Comparison of ENCODE assay signal across 25 mouse cellular contexts in genomic region chr1:37742126-37742525, GRCm38 (mm10). TPM values are rescaled to one million over a fixed set of nuclear protein-coding genes. Genes with fewer than 3 reads are reported as not detected.
A peak's percentile ranks its signal among the peaks of the same experiment; 100 is the strongest.
DNase-seq lines count a peak whose midpoint lies in the region; ATAC-seq and TF ChIP-seq lines count a peak whose summit lies in the region.
"Had no signal": no experiment of that assay in that cellular context is flagged by ENCODE, and none has a peak within 500 bp of the region (broad histone marks: within the 10 kb centered on the region; RNA-seq: fewer than 3 reads in every experiment).

No protein-coding gene starts in this region.

- DNase-seq in forebrain, embryonic 11.5 days (ENCODE audit: low spot score) = no peak
- peak; percentile 18 for DNase-seq in hindbrain, embryonic 11.5 days (ENCODE audit: low spot score)
- peak; percentile 58 for DNase-seq in brain, embryonic 14.5 days (ENCODE audit: low read depth)
- peak; percentile 40 for DNase-seq in hindbrain, postnatal 0 days (ENCODE audit: low spot score)
- DNase-seq: adrenal gland, adult 8-10 months; cerebellum, adult 11 months; cerebellum, adult 9-11 months; heart, postnatal 14 days; kidney, adult 9 months; kidney, postnatal 10 days; right cerebral cortex, postnatal 14 days; thymus, postnatal 4 days had no signal

- WGBS in forebrain, embryonic 13.5 days = 76% methylated on average over 11 of the region's 11 CpGs
- WGBS in forebrain, embryonic 11.5 days = 90% methylated on average over 11 of the region's 11 CpGs
- whole genome bisulfite sequencing in hindbrain, embryonic 11.5 days = 86% methylated on average over 11 of the region's 11 CpGs
- WGBS in hindbrain, embryonic 16.5 days = 53% methylated on average over 11 of the region's 11 CpGs
- WGBS in hindbrain, postnatal 0 days = 50% methylated on average over 11 of the region's 11 CpGs

- no peak for TF ChIP-seq CTCF in brain, embryonic 14.5 days (IDR thresholded peaks at IDR 0.05; ENCODE audit: borderline replicate concordance, extremely low read depth, insufficient read depth, insufficient read length)
- TF ChIP-seq CTCF in hindbrain, postnatal 0 days (IDR thresholded peaks at IDR 0.05; ENCODE audit: low read depth) = no peak

- no peaks in the 10 kb centered on the region for H3K9me3 ChIP-seq in forebrain, embryonic 13.5 days (replicated peaks)
- H3K9me3 ChIP-seq in forebrain, embryonic 11.5 days (ENCODE audit: control insufficient read depth, low read length) = no peaks in the 10 kb centered on the region
- H3K9me3 ChIP-seq in hindbrain, embryonic 11.5 days (ENCODE audit: control insufficient read depth, low read length) = no peaks in the 10 kb centered on the region
- no peaks in the 10 kb centered on the region for H3K9me3 ChIP-seq in hindbrain, embryonic 16.5 days (ENCODE audit: control insufficient read depth, low read length)
- H3K9me3 ChIP-seq in hindbrain, postnatal 0 days (ENCODE audit: low read length) = no peaks in the 10 kb centered on the region
- H3K9me3 ChIP-seq: forebrain, embryonic 15.5 days; G1E; liver, embryonic 15.5 days; lung, embryonic 15.5 days had no signal

- H3K4me2 ChIP-seq in forebrain, embryonic 13.5 days = no peak overlapping the region
- H3K4me2 ChIP-seq in forebrain, embryonic 11.5 days (ENCODE audit: low read depth, low read length, severe bottlenecking) = no peak overlapping the region
- H3K4me2 ChIP-seq in hindbrain, embryonic 11.5 days (replicated peaks; ENCODE audit: low read depth, low read length) = no peak overlapping the region
- no peak overlapping the region for H3K4me2 ChIP-seq in hindbrain, embryonic 16.5 days (ENCODE audit: low read length)
- H3K4me2 ChIP-seq in hindbrain, postnatal 0 days (ENCODE audit: low read depth, low read length) = no peak overlapping the region
- H3K4me2 ChIP-seq: limb, embryonic 12.5 days; liver, embryonic 15.5 days; lung, embryonic 15.5 days had no signal

- H3K4me3 ChIP-seq in forebrain, embryonic 13.5 days = no peak overlapping the region
- H3K4me3 ChIP-seq in forebrain, embryonic 11.5 days (ENCODE audit: low read depth, low read length) = no peak overlapping the region
- no peak overlapping the region for H3K4me3 ChIP-seq in hindbrain, embryonic 11.5 days (ENCODE audit: low read depth, low read length)
- H3K4me3 ChIP-seq in hindbrain, embryonic 16.5 days (ENCODE audit: low read length) = no peak overlapping the region
- no peak overlapping the region for H3K4me3 ChIP-seq in hindbrain, postnatal 0 days (ENCODE audit: low read length)
- H3K4me3 ChIP-seq: erythroblast, embryonic 14.5 days; forebrain, embryonic 15.5 days; left cerebral cortex, adult 2 months; limb, embryonic 12.5 days; liver, embryonic 15.5 days; lung, embryonic 15.5 days; midbrain, embryonic 12.5 days had no signal

- H3K9ac ChIP-seq in forebrain, embryonic 13.5 days = no peak overlapping the region
- H3K9ac ChIP-seq in forebrain, embryonic 11.5 days (ENCODE audit: low read length) = no peak overlapping the region
- no peak overlapping the region for H3K9ac ChIP-seq in hindbrain, embryonic 11.5 days (ENCODE audit: low read depth, low read length)
- no peak overlapping the region for H3K9ac ChIP-seq in hindbrain, embryonic 16.5 days (ENCODE audit: low read depth, low read length)
- no peak overlapping the region for H3K9ac ChIP-seq in hindbrain, postnatal 0 days (replicated peaks; ENCODE audit: low read length)
- H3K9ac ChIP-seq: forebrain, embryonic 15.5 days; limb, embryonic 12.5 days; liver, embryonic 15.5 days; lung, embryonic 15.5 days; midbrain, embryonic 12.5 days had no signal

- no peaks in the 10 kb centered on the region for H3K36me3 ChIP-seq in forebrain, embryonic 13.5 days (ENCODE audit: poor library complexity, severe bottlenecking)
- no peaks in the 10 kb centered on the region for H3K36me3 ChIP-seq in forebrain, embryonic 11.5 days (ENCODE audit: control insufficient read depth, insufficient read depth, low read length)
- H3K36me3 ChIP-seq in hindbrain, embryonic 11.5 days (ENCODE audit: control insufficient read depth, insufficient read depth, low read length) = no peaks in the 10 kb centered on the region
- H3K36me3 ChIP-seq in hindbrain, embryonic 16.5 days (ENCODE audit: control insufficient read depth, insufficient read depth, low read length) = no peaks in the 10 kb centered on the region
- H3K36me3 ChIP-seq in hindbrain, postnatal 0 days (ENCODE audit: insufficient read depth, low read length) = no peaks in the 10 kb centered on the region
- H3K36me3 ChIP-seq: forebrain, embryonic 15.5 days; G1E; limb, embryonic 12.5 days; liver, embryonic 15.5 days; lung, embryonic 15.5 days; midbrain, embryonic 12.5 days had no signal

- TF ChIP-seq POLR2A in brain, embryonic 14.5 days (IDR thresholded peaks at IDR 0.05; ENCODE audit: borderline replicate concordance, extremely low read depth, insufficient read depth, insufficient read length, poor library complexity, severe bottlenecking) = no peak

- ATAC-seq in forebrain, embryonic 13.5 days = 0 out of 2 replicates have a peak, but pooled peaks have one; percentile 16
- ATAC-seq in forebrain, embryonic 11.5 days (replicated peaks; ENCODE audit: low FRiP score) = no peak
- no peak for ATAC-seq in hindbrain, embryonic 11.5 days (ENCODE audit: low FRiP score)
- no peak for ATAC-seq in hindbrain, embryonic 16.5 days
- no peak for ATAC-seq in hindbrain, postnatal 0 days
- ATAC-seq in megakaryocyte progenitor cell, adult 5-6 weeks (replicated peaks; ENCODE audit: poor library complexity) = no peak
- ATAC-seq: intestine, embryonic 16.5 days had no signal

- H3K27ac ChIP-seq in forebrain, embryonic 13.5 days = no peak overlapping the region
- H3K27ac ChIP-seq in forebrain, embryonic 11.5 days (ENCODE audit: low read depth, low read length) = no peak overlapping the region
- no peak overlapping the region for H3K27ac ChIP-seq in hindbrain, embryonic 11.5 days (ENCODE audit: low read depth, low read length)
- no peak overlapping the region for H3K27ac ChIP-seq in hindbrain, embryonic 16.5 days (ENCODE audit: low read depth, low read length)
- no peak overlapping the region for H3K27ac ChIP-seq in hindbrain, postnatal 0 days
- H3K27ac ChIP-seq: left cerebral cortex, adult 2 months; limb, embryonic 12.5 days; liver, embryonic 15.5 days; lung, embryonic 15.5 days; midbrain, embryonic 12.5 days had no signal

- no peaks in the 10 kb centered on the region; the same call in 1 of the 2 replicates for H3K4me1 ChIP-seq in forebrain, embryonic 13.5 days
- no peaks in the 10 kb centered on the region for H3K4me1 ChIP-seq in forebrain, embryonic 11.5 days (replicated peaks; ENCODE audit: control insufficient read depth, insufficient read depth, low read length)
- H3K4me1 ChIP-seq in hindbrain, embryonic 11.5 days (replicated peaks; ENCODE audit: control insufficient read depth, insufficient read depth, low read length) = no peaks in the 10 kb centered on the region
- H3K4me1 ChIP-seq in hindbrain, embryonic 16.5 days (ENCODE audit: control insufficient read depth, insufficient read depth, low read depth, low read length) = peaks cover 5% of the 10 kb centered on the region; the same call in 1 of the 2 replicates
- no peaks in the 10 kb centered on the region for H3K4me1 ChIP-seq in hindbrain, postnatal 0 days (ENCODE audit: insufficient read depth, low read length)
- H3K4me1 ChIP-seq: limb, embryonic 12.5 days; liver, embryonic 15.5 days; lung, embryonic 15.5 days had no signal

- H3K27me3 ChIP-seq in forebrain, embryonic 13.5 days = no peaks in the 10 kb centered on the region
- H3K27me3 ChIP-seq in forebrain, embryonic 11.5 days (ENCODE audit: control insufficient read depth, insufficient read depth, low read length) = no peaks in the 10 kb centered on the region
- no peaks in the 10 kb centered on the region for H3K27me3 ChIP-seq in hindbrain, embryonic 11.5 days (ENCODE audit: control insufficient read depth, insufficient read depth, low read length)
- no peaks in the 10 kb centered on the region for H3K27me3 ChIP-seq in hindbrain, embryonic 16.5 days (replicated peaks; ENCODE audit: control insufficient read depth, insufficient read depth, low read length)
- H3K27me3 ChIP-seq in hindbrain, postnatal 0 days (ENCODE audit: insufficient read depth, low read length) = no peaks in the 10 kb centered on the region
- H3K27me3 ChIP-seq: forebrain, embryonic 15.5 days; limb, embryonic 12.5 days; liver, embryonic 15.5 days; lung, embryonic 15.5 days; midbrain, embryonic 12.5 days had no signal

RNA-seq across cellular contexts. Expression of gene 2010300C02Rik, which starts 22.2 kb away (rescaled TPM):
- polyA plus RNA-seq in forebrain, embryonic 13.5 days (2015; fragmentation: Nextera tagmentation; extraction: Ambion mirVana) = 0.62 and 1.4 TPM in 2 replicates
- 0.68 and 0.86 TPM in 2 replicates for polyA plus RNA-seq in forebrain, embryonic 11.5 days (2014; fragmentation: Nextera tagmentation; extraction: Ambion mirVana)
- polyA plus RNA-seq in hindbrain, embryonic 11.5 days (2014; fragmentation: Nextera tagmentation; extraction: Ambion mirVana) = 0.66 and 0.84 TPM in 2 replicates
- polyA plus RNA-seq in hindbrain, embryonic 16.5 days (2015; fragmentation: Nextera tagmentation; extraction: Ambion mirVana) = 3.1 and 3.2 TPM in 2 replicates
- 1.9 and 2.8 TPM in 2 replicates for polyA plus RNA-seq in brain, embryonic 14.5 days (2012; rRNA removed)
- total RNA-seq in hindbrain, postnatal 0 days (2014; rRNA removed) = 7.1 and 10.0 TPM in 2 replicates
- polyA plus RNA-seq in hindbrain, postnatal 0 days (2015; fragmentation: Nextera tagmentation; extraction: Ambion mirVana) = 4.1 and 5.3 TPM in 2 replicates
- total RNA-seq in megakaryocyte progenitor cell, adult 5-6 weeks (2015) = 0.05 and 0.39 TPM in 2 replicates
- 0.14 and 0.17 TPM in 2 replicates for total RNA-seq in megakaryocyte progenitor cell, adult 5-6 weeks (2017)
- total RNA-seq: common myeloid progenitor, adult 5-6 weeks had no signal
- polyA plus RNA-seq: G1E had no signal
